Comparison of ENCODE assay signal across 17 mouse cellular contexts in genomic region chr2:104869101-104869500, GRCm38 (mm10). TPM values are rescaled to one million over a fixed set of nuclear protein-coding genes. Genes with fewer than 3 reads are reported as not detected.
"Had no signal": no experiment of that assay in that cellular context is flagged by ENCODE, and none has a peak within 500 bp of the region (broad histone marks: within the 10 kb centered on the region; RNA-seq: fewer than 3 reads in every experiment).

No protein-coding gene starts in this region.

- H3K4me2 ChIP-seq: intestine, embryonic 15.5 days; limb, embryonic 13.5 days; liver, embryonic 11.5 days; lung, embryonic 14.5 days had no signal

- H3K27ac ChIP-seq: intestine, embryonic 15.5 days; kidney, postnatal 0 days; limb, embryonic 10.5 days; limb, embryonic 13.5 days; liver, embryonic 14.5 days; macrophage had no signal

- H3K9ac ChIP-seq: intestine, embryonic 15.5 days; limb, embryonic 13.5 days; liver, embryonic 14.5 days; liver, postnatal 0 days; lung, embryonic 14.5 days had no signal

- H3K9me3 ChIP-seq: intestine, embryonic 15.5 days; limb, embryonic 10.5 days; limb, embryonic 13.5 days had no signal

- H3K27me3 ChIP-seq: intestine, embryonic 15.5 days; limb, embryonic 13.5 days had no signal

- H3K4me1 ChIP-seq: intestine, embryonic 15.5 days; limb, embryonic 10.5 days; limb, embryonic 13.5 days had no signal

- H3K36me3 ChIP-seq: intestine, embryonic 15.5 days; limb, embryonic 10.5 days; limb, embryonic 13.5 days had no signal

- DNase-seq: liver, postnatal 0 days; lung, embryonic 14.5 days; midbrain, embryonic 14.5 days; thymus, adult 18-20 months; thymus, postnatal 36 days had no signal

- ATAC-seq: hindbrain, embryonic 16.5 days; intestine, embryonic 15.5 days; liver, postnatal 0 days; lung, postnatal 0 days had no signal

- H3K4me3 ChIP-seq: intestine, embryonic 15.5 days; limb, embryonic 10.5 days; limb, embryonic 13.5 days had no signal

RNA-seq across cellular contexts. Expression of gene Ccdc73, which starts 1.5 kb away (rescaled TPM):
- total RNA-seq: layer of hippocampus, adult 18-20 months; left cerebral cortex, postnatal 25 days had no signal
- polyA plus RNA-seq: small intestine, adult 2 months had no signal
